Mouse (Mus musculus) heart, embryonic 15.5 days (tissue): ENCODE data around the gene Nptn. TPM values are rescaled to one million over a fixed set of nuclear protein-coding genes. Genes with fewer than 3 reads are reported as not detected.

ENCODE experiments used
- ATAC-seq: fragments of 200-750 bp; cut with Nextera tagmentation; replicated peaks from 2 replicates; pipeline ENCODE4 v1.8.0; 2017; ENCODE audit warnings: low read depth, moderate TSS enrichment; ENCODE audit not compliant: insufficient number of reproducible peaks, insufficient read depth, low FRiP score
- H3K27ac ChIP-seq: fragments of 300-500 bp; sonication (generic); 2 replicates; pipeline ENCODE4 v1.5.1; 2015; ENCODE audit warnings: mild to moderate bottlenecking, inconsistent platforms
- H3K27me3 ChIP-seq: fragments of 300-500 bp; sonication (generic); 2 replicates; pipeline ENCODE4 v1.6.1; 2015; ENCODE audit warnings: inconsistent platforms
- H3K36me3 ChIP-seq: fragments of 300-500 bp; sonication (generic); 2 replicates; pipeline ENCODE4 v1.6.1; 2015; ENCODE audit warnings: mild to moderate bottlenecking, inconsistent platforms
- H3K4me1 ChIP-seq: fragments of 300-500 bp; sonication (generic); replicated peaks from 2 replicates; pipeline ENCODE4 v1.6.1; 2015; ENCODE audit warnings: inconsistent platforms
- H3K4me2 ChIP-seq: fragments of 300-500 bp; sonication (generic); 2 replicates; pipeline ENCODE4 v1.6.1; 2015; ENCODE audit warnings: inconsistent platforms, mild to moderate bottlenecking, moderate library complexity
- H3K4me3 ChIP-seq: fragments of 300-500 bp; sonication (generic); 2 replicates; pipeline ENCODE4 v1.5.1; 2015; ENCODE audit warnings: mild to moderate bottlenecking, inconsistent platforms
- H3K9ac ChIP-seq: fragments of 300-500 bp; sonication (generic); 2 replicates; pipeline ENCODE4 v1.6.1; 2015; ENCODE audit warnings: mild to moderate bottlenecking, inconsistent platforms
- H3K9me3 ChIP-seq: fragments of 300-500 bp; sonication (generic); replicated peaks from 2 replicates; pipeline ENCODE4 v1.6.1; 2016; ENCODE audit warnings: inconsistent platforms
- WGBS: fragments of 180-500 bp; shearing (Covaris S2); methylation state at CpG from one replicate; pipeline ENCODE4 v1.1.7; 2015; ENCODE audit warnings: mixed read lengths; 5-methylcytosine and 5-hydroxymethylcytosine counted together
- polyA plus RNA-seq: library from polyadenylated mRNA; unstranded; fragments of >200 nt; fragmentation: Nextera tagmentation; extraction: Ambion mirVana; gene quantifications from 2 replicates; pipeline ENCODE4 v1.2.1, GENCODE M21; 2015

The Nptn gene
- polyA plus RNA-seq, 1 experiment from 2014 or later, result 103 TPM

- H3K9me3 ChIP-seq, result no peaks in the 10 kb centered on the region
- H3K4me3 ChIP-seq, result no peak overlapping the region
- H3K9ac ChIP-seq, result no peak overlapping the region
- H3K4me1 ChIP-seq, result no peaks in the 10 kb centered on the region
- 79% methylated on average over 7 of the region's 7 CpGs for WGBS
- H3K4me2 ChIP-seq, result no peak overlapping the region
- H3K36me3 ChIP-seq, result no peaks in the 10 kb centered on the region
- no peak for ATAC-seq
- no peaks in the 10 kb centered on the region for H3K27me3 ChIP-seq
- H3K27ac ChIP-seq, result no peak overlapping the region
Measured at GRCm38 (mm10) chr9:58703766-58704165, 121.7 kb downstream of the Nptn start.

DNA sequence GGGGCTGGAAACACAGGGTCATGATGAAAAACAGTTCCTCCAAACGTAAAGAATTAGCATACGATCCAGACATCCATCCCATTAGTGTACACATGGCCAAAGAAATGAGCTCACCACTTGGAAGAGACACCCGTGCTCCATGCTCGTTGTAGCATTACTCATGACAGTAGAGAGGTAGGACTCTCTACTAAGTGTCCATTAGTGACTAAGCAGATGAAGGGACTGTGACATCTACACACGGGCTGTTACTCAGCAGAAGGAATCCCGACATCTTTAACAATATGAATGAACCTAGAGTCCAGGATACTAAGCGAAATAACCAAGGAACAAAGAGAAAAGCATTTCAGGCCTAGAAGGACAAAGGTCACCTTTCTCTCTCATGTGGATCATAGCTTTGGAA lies 124.0 kb downstream of the Nptn start:
- Histone ChIP-seq H3K9me3 (no peaks in the 10 kb centered on the region), H3K9ac (no peak overlapping the region), H3K27ac (no peak overlapping the region), H3K27me3 (no peaks in the 10 kb centered on the region), H3K4me2 (no peak overlapping the region), H3K36me3 (no peaks in the 10 kb centered on the region), H3K4me3 (no peak overlapping the region), H3K4me1 (no peaks in the 10 kb centered on the region)
- WGBS, result 70% methylated on average over 7 of the region's 7 CpGs
- ATAC-seq, result no peak

Other genes with a start within 250 kb of the Nptn start
- not detected in 2 replicates for gene Tbc1d21, start 211.8 kb upstream of the Nptn start, polyA plus RNA-seq
- 0.71 and 1.4 TPM in 2 replicates for gene Insyn1, start 93.6 kb upstream of the Nptn start, polyA plus RNA-seq
- gene Cd276, start 26.8 kb upstream of the Nptn start, polyA plus RNA-seq, result 22.0 and 32.6 TPM in 2 replicates
- 9.4 and 11.9 TPM in 2 replicates for gene Rec114, start 161.7 kb downstream of the Nptn start, polyA plus RNA-seq
- gene Hcn4, start 241.2 kb downstream of the Nptn start, polyA plus RNA-seq, result 1.4 and 1.6 TPM in 2 replicates